Mouse (Mus musculus) mesoderm, embryonic 11.5 days (tissue): ENCODE results near the gene Eif3d.

ENCODE experiments used
- DNase-seq: peaks from one replicate; pipeline ENCODE4 v3.0.0-alpha.2; 2012; ENCODE audit warnings: low read depth, low spot score

Eif3d gene

DNA sequence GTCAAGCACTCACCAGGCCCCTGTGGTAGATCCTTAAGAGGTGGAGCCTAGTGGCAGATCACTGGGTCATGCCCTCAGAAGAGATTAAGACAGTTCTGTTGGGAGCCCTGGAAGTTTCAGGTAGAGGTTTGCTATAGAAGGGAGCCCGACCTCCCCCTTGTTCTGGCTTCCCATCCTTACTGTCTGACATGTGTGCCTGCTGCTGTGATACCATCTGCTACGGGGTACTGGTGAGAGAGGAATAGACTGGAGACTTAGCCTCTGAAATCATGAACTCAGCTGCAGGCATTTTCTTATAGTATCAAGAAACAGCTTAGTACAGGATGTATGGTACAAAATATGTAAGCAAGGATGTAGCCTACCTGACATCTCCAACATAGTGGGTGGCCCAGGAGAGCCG, 17.7 kb downstream of the Eif3d start:
- DNase-seq = no peak

DNA sequence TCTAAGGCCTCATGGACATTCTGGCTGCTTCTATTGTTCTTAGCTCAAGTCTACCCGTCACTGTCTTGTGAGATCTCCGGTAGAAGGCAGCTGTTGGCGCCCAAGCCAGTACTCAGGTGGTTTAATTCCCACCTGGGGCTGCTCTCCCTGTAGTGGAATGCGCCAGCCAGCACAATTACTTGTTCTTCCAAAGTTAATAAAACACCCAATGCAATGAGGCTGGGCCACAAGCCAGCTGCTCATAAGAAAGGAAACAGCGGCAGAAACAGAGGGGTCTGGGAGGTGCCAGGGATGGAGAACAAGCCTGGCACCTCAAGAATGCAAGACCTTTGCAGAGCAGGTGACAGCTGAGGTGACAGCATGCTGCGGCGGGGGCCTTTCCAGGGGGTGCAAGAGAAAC, 21.6 kb downstream of the Eif3d start:
- DNase-seq = no peak

DNA sequence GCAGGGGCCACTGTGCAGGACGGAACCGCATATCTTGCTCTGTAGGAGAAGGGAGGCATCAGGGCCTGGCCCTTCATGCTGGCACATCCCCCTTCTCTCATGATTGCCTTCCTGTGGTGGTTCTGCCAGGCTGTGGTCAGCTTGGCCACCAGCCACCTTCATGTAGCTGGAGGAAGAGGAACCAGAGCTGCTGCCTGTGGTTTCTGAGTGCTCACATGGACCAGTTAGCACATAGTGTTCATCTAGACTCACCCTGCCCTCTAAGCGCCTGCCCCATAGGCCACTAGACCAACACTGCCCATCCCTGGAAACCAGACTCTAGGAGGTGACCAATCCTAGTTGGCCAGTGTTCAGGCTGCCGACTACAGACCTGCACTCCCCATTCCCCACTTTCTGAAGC, 24.9 kb downstream of the Eif3d start:
- DNase-seq = no peak

DNA sequence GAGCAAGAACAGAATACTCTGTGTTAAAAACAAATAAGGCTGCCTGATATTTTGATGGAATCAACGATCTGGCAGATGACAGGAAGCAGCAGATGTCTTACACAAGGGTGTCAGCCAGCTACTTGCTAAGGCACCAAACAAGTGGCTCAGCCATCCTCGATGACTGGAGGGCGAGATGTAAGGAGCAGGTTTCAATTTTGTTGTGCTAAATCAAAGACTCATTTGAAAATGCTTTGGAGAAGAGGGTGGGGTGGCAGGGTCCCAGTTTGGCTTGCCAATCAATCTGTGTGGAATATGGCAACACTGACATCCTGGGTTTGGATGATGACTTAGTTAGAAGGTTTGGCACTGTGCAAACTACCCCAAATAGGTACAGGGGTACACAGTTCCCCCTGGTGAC, 29.1 kb downstream of the Eif3d start:
- DNase-seq = no peak

DNA sequence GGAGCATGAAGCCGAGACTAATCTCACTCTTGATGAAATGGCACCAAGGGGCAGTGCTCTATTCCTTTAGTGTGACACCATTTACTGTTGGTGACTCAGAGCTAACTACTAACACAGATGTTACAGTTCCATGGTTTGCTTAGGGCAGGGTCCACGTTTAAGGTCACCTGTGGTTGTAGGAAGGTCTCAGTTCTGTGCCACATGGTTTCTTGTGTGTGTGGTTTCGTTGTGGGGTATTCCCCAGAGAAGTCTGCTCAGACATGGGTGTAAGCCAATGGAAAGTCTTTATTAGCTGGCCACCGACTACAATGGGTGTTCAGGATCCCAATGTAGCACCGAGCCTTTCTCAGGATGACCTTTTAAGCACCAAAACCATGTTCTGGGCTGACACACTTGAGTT, 32.1 kb downstream of the Eif3d start:
- DNase-seq = no peak

DNA sequence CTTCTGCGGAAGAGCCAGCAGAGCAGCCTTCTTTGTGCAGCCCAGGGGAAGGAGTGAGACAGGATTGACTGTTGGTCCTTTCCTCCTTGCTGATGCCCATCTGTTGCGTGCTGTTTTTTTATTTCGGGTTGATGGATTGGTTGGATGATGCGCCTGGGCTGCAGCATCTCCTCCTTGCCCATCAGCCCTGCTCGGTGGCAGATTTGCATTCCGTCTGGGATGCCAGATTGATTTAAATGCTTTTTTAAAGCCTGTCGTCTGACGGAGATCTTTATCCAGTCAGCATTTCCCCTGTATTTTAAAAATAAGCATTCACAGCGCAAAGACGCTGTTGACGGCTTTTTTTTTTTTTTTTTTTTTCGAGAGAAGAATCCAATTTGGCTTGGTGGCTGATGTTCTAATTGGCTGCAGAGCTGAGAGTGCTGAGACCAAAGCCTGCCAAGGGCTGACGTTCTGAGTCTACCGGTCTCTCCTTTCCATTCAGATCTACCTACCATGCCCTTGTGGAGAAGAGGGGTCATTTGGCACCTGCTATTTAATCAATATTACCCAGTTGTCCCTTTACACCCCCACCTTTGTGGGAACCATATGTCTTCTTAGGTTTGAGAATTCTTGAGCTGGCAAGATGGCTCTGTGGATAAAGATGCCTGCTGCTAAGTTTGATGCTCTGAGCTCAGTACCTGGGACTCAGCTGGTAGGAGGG, 34.8 kb downstream of the Eif3d start:
- DNase-seq = no peak

DNA sequence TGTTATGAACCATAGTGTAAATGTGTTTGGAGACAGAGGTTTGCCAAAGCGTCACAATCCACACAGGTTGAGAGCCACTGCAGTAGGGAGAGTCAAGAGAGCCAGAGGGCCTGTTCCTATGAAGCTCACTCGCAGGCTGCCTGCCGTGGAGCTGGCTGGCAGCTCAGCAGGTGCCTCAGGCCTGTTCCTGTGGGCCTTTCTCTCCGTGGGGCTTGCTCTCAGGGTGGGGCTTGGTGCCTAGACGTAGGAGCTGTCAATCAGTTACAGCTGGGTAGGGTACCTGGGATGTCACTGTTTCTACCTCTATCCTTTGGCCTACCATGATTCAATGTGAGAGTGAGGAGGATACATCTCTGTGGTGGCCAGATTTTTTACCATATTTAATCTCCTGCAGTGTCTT, 35.6 kb downstream of the Eif3d start:
- no peak for DNase-seq

DNA sequence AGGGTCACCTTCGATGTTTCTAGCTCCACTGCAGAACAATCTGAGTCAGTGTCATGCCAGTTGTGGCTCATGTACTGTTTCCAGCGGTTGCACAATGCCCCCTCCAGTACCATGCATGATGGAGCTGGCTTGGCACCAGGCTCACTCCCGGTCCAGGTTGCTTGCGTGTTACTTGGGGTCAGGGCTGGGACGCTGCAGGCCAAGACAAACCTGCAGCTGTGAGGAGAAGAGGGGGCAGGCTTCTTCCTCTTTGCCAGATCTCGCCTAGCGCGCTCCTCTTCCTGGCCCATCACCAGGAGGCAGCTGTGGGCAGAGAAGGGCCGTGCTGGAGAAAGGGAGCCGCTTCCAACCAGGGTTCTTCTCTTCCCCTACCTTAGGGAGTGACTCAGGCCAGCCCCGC, 36.3 kb downstream of the Eif3d start:
- DNase-seq = no peak

DNA sequence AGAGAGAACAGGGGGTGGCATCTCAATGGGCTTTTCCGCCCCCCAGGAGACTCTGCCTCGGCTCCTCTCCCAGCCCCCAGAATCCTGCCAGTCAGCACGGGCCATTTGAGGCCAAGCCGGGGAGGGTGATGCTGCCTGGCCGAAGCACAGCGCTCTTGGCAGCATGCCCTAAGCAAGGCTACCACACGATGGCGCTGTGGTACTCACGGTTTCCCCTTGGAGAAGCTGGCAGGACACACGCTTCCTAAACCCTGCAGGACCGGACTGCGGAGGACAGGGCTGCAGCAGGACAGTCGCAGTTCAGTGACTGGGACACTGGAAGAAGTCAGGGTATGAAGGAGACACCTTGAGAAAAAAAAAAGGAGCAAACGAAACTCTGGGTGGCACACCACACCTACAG, 36.8 kb downstream of the Eif3d start:
- peak; percentile 95 for DNase-seq

DNA sequence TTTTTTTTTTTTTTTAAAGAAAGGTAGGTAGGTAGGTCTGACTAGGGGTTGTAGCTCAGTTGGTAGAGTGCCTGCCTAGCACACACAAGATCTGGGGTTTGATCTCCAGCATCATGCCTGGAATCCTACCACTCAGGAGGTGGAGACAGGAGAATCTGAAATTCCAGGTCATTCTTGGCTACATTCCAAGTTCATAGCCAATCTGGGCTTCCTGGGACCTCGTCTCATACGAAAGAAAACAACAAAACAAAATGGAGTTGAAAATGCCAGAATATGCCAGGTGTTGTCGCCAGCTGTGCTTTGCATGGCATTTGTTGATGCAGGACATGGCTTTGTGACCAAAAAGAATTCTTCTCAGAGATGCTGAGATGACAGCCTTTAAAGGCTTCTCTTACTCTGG, 37.4 kb downstream of the Eif3d start:
- DNase-seq = no peak

DNA sequence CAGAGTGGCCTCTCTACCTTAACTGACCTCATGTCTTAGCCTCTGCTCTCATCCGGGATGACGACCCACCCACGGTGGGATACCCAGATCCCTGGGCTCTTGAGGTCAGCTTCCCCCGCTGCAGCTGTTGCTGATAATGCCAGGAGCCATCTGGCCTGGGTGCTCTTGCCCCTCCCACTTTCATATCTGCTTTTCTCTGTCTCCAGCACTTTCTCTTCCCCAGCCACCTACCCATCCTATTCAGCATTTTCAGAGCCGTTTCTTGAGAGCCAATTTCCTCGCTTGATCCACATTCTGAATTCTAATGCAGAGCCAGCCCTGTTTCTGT, 39.0 kb downstream of the Eif3d start:
- DNase-seq = no peak

DNA sequence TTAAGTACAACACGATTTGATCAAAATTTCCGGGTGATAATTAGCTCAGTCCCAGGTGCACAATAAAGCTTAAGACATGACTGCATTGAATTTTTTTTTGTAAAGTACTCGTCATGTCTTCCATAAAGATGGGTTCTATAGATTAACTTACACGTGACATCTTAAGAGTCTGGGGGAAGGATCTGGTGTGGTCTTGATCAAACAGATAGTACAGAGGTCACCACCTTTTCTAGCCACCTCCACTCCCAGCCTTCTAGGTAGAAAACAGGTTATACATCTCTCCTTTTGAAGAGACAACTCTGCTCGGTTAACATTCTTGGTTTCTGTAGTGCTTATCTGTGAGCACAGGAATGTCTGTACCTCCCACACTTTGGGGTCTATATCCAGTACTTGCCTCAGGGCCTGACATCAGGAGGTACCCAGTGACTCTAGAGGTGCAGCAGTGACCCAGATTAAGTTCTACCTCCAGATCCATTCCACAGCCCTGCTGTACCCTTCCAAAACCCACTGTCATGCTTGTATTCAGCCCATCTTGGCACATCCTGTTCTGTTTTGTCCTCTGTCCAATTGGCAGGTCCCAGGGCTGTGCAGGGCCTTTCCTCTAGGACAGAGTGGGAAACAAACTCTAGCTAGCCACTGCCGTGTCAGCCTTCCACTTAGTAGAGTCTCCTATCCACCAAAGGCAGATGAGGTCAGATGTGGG, 39.5 kb downstream of the Eif3d start:
- no peak for DNase-seq

DNA sequence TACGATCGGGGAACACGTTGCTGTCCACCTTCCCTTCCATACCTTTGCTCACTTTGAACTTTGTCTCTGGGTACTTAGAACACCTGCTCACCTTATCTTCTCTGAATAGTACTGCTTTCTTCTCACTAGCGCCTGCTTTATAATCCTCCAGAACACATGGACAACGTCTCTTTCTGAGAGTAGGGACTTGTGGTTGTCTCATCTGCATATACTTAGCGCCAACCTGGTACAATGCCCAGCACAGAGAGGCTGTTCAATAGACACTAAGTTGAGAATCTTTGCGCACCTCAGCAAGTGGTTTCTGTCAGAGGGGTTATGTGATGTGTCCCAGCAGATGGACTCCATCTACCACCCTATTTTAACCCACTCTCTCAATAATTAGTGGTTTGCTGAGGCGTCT, 40.8 kb downstream of the Eif3d start:
- no peak for DNase-seq

DNA sequence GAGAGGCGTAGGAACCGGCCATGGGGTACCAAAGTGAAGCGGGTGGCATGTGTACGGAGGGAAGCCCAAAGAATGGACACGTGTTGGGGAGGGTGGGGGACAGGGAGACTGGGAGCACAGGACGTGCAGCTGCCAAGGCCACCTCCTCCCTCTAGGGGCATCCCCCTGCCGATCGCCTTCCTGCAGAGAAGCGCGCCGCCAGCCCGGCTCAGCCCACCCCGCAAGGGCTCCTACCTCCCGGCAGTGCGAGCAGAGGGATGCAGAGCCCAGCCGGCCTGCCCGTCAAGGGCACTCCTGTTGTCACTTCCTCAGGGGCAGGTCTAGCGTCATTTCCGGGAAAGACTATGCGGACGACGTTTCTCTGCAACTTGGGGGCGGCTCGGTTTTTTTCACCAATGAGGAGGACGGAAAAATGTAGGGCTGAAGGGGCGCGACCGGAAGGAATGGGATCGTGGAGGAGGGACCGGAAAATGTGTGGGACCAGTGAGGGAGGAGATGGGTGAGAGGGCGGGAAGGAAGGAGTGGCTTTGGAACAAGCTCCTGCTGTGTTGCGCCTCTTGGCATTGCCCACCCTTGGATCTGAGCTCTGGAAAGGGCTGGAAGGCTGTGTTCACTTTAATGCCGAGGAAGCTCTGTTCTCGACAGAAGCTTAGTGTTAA, 41.8 kb downstream of the Eif3d start, which contains the start of gene Txn2:
Gene Txn2 (minus strand): TSS at position 334 of the 659 bp plus-strand sequence.
- peak; percentile 98 for DNase-seq

DNA sequence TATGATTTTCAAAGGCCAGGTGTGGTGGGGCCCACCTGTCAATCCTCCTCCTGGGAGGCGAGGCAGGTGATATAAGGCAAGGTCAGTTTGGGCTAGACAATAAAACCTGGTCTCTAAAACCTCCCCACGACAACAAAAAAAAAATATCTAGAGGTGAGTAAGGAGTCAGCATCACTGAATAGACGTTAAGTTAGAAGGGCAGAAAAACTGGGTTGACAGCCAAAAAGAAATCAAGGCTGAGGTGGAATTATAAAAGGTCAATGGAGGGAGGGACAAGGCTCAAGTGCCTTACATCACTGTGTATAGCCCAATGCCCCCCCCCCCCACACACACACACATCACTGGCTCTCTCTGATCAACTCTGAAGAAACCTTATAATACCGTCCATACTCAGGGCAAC, 42.5 kb downstream of the Eif3d start:
- no peak for DNase-seq

DNA sequence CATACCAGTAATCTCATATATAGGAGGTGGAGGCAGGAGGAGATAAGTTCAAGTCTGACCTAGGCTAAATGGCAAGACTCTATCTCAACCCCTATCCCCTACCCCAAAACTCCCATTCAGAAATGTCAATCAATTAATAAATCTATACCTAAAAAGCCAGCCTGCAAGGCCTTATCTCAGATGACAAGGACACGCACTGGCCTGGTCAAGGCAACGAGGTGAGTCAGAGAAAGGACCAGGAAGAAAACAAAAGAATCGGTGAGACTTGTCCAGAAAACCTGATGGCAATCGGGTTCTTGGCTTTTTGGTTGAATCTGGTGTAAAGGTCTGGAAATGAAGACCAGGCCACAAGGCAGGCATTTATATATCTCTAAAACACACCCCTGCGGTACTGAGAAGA, 43.7 kb downstream of the Eif3d start:
- no peak for DNase-seq

DNA sequence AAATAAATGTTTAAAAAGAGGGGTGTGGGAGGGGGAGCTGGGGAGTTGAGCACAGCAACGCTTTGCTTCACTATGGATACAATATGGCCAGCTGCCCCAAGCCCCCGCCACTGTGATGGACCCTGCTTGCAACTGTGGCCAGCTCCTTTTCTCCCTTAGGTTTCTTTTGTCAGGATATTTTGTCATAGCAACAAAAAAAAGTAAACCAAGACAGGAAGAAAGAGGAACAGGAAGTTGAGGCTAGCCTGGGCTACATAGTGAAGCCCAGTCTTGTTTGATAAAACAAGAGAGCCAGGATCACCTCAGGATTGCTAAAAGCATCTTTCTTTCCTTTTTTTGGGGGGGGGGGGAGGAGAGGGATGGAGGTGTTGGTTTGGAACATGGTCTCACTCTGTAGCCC, 45.4 kb downstream of the Eif3d start:
- DNase-seq = no peak

DNA sequence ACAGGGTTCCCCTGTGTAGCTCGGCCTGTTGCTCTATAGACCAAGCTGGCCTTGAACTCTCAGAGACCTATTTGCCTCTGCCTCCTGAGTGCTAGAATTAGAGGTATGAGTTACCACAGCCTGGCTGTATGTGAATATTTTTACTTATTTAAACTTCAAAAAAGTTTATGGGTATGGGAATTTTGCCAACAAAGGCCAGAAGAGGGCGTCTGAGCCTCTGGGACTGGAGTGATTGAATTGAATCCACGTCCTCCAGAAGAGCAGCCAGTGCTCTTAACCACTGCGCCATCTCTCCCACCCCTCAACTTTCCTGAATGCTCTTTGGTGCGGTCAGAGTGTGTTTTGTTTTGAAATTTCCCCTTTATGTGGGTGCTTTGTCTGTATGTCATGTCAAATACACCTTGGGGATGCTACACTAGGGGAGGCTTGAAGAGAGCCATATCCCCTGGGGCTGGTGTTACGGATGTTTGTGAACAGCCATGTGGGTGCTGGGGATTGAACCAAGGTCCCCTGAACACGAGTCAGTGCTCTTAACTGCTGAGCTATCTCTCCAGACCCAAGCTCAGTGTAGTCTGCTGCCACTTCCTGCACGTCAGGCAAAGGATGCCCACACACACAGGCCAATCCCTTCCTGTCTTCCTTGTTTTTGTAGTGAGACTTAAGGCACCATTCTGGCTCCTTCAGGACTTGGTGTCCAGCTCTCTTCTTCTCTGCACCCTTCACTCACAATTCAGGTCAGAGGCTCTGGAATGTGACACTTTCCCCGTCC, 47.2 kb downstream of the Eif3d start:
- DNase-seq = no peak

DNA sequence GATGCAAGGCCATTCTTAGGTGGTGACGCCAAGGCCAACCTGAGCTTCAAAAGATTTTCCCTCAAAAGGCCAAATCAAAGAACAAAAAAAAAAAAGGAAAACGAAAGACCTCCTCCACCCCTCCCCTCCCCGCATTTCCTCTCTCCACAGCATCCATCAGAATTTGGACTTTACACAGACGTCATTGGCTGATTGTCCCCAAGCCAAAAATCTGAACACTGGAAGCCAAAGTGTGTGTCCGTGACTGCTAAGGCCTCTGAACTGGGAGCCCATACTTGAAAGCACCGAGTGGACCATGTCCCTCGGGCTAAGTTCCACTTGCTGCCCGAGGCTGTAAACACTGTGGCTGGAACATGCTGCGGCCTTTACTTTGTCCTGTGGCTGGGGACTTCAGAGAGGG, 47.9 kb downstream of the Eif3d start:
- DNase-seq = no peak

DNA sequence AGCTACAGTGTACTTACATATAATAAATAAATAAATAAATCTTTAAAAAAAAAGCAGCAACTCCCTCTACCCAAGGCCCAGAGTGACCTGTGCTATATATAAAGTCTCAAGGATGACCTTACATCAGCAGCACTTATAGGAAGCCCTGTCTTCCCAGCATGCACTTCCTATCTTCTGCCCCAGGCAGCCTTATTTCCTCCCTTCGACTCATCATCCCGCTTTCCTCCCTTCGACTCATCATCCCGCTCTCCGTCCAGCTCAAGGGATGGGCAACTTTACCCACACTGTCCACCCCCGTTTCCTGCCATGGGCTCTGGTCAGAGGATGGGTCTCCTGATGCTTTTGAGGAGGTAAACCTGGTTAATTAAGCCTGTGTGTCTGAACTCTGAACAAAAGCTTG, 49.0 kb downstream of the Eif3d start:
- DNase-seq = no peak

DNA sequence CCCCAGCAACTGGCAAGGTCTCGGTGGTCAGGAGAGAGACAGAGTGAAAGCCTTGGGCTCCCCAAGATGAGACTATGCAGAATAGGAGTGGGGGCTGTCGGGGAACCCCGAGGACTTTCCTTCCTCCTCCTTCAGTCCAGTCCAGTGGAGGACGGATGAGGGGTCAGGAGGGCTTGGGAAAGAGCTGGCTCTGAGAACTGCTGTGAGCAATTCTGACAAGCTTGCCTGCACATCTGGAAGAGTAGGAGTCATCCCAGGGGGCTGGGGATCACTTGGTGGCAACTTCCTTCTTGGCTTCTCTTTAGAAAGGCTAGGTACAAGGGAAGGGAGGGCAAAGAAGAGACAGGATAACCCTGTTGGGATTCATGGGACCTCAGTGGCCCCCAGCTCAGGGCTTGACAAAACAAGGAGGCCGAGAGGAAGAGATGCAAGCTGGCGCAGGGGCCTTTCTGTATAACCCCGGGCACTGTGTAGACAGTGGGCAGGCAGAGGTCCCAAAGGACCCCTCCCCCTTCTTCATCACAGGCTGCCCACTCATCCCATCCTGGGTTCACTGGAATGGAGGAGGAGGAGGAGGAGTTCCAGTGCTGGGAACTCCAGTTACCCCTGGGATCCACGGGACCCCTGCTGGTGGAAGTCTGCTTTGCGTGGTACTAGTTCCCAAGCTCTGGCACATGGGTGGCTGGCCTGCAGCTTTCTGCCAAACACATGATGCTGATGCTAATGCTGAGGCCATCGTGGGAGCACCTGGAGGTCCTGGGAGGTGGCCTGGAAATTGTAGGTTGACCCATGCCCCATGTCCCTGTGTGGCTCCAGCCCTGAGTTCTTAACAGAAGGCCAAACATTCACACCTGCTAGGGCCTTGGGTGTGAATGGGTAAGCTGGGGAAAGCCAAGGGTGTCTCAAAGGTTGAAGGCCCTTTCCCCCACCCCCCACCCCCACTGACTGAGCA, 49.8 kb downstream of the Eif3d start:
- no peak for DNase-seq
